Mouse (Mus musculus) stomach, postnatal 0 days (tissue): ENCODE results near the gene Depdc7. TPM values are rescaled to one million over a fixed set of nuclear protein-coding genes. Genes with fewer than 3 reads are reported as not detected.

Source experiments
- ATAC-seq: fragments of 200-750 bp; cut with Nextera tagmentation; 2 replicates; pipeline ENCODE4 v1.8.0; 2017; ENCODE audit not compliant: low FRiP score, low TSS enrichment
- DNase-seq: peaks from one replicate; pipeline ENCODE4 v3.0.0-alpha.2; 2016; ENCODE audit warnings: low spot score
- H3K27ac ChIP-seq: fragments of 300-500 bp; sonication (generic); replicated peaks from 2 replicates; pipeline ENCODE4 v1.5.1; 2014; ENCODE audit warnings: mild to moderate bottlenecking, control low read depth
- H3K27me3 ChIP-seq: fragments of 300-500 bp; sonication (generic); 2 replicates; pipeline ENCODE4 v1.6.1; 2014; ENCODE audit warnings: low read length; ENCODE audit not compliant: control insufficient read depth, insufficient read depth
- H3K36me3 ChIP-seq: fragments of 300-500 bp; sonication (generic); 2 replicates; pipeline ENCODE4 v1.6.1; 2014; ENCODE audit warnings: low read length, mixed read lengths; ENCODE audit not compliant: control insufficient read depth, insufficient read depth
- H3K4me1 ChIP-seq: fragments of 300-500 bp; sonication (generic); replicated peaks from 2 replicates; pipeline ENCODE4 v1.6.1; 2014; ENCODE audit warnings: antibody characterized with exemption; ENCODE audit not compliant: control insufficient read depth, insufficient read depth
- H3K4me2 ChIP-seq: fragments of 300-500 bp; sonication (generic); replicated peaks from 2 replicates; pipeline ENCODE4 v1.6.1; 2014; ENCODE audit warnings: low read depth, mild to moderate bottlenecking, control low read depth, moderate library complexity
- H3K4me3 ChIP-seq: fragments of 300-500 bp; sonication (generic); 2 replicates; pipeline ENCODE4 v1.5.1; 2014; ENCODE audit warnings: low read depth, low read length, control low read depth
- H3K9ac ChIP-seq: fragments of 300-500 bp; sonication (generic); 2 replicates; pipeline ENCODE4 v1.6.1; 2014; ENCODE audit warnings: mild to moderate bottlenecking, low read length, control low read depth, mixed read lengths
- H3K9me3 ChIP-seq: fragments of 300-500 bp; sonication (generic); 2 replicates; pipeline ENCODE4 v1.6.1; 2016; ENCODE audit warnings: low read length; ENCODE audit not compliant: control insufficient read depth
- CTCF ChIP-seq: IDR thresholded peaks from 2 replicates; pipeline ENCODE4 v1.5.1; 2016; ENCODE audit warnings: antibody characterized with exemption, low read depth, mild to moderate bottlenecking, moderate library complexity
- EP300 ChIP-seq: optimal IDR thresholded peaks from 2 replicates; pipeline ENCODE3; 2016; ENCODE audit warnings: antibody characterized with exemption
- WGBS: fragments of 180-500 bp; shearing (Covaris S2); extraction: QIAGEN DNeasy Blood & Tissue Kit; methylation state at CpG from one replicate; pipeline ENCODE4 v1.1.7; 2014; 5-methylcytosine and 5-hydroxymethylcytosine counted together
- polyA plus RNA-seq: library from polyadenylated mRNA; unstranded; fragments of >200 nt; fragmentation: Nextera tagmentation; extraction: Ambion mirVana; gene quantifications from 2 replicates; pipeline ENCODE4 v1.2.1, GENCODE M21; 2015

Gene Depdc7
- polyA plus RNA-seq, 1 experiment from 2014 or later, result 7.3 TPM

DNA sequence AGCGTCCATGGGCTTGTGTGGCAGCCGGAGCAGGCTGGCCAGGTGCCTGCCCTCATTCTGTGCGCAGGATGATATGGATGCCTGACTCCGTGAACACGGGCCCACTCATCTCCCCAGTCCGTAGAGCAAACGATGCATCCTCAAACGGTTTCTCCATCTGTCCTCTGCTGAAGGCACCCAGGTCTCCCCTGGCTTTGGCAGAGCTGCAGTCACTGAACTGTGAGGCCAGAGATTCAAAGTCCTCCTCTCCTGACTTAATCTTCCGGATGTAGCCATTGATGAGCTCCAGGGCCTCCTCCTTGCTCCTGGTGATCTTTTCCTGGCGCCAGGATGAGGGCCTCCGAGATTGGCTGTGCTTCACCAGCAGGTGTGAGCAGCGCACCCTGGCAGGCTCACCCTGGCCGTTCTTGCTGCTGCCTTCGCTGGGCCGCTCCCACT lies 28.4 kb downstream of the Depdc7 start:
- Histone ChIP-seq H3K9ac (no peak overlapping the region), H3K36me3 (no peaks in the 10 kb centered on the region), H3K4me1 (no peaks in the 10 kb centered on the region), H3K9me3 (no peaks in the 10 kb centered on the region), H3K4me2 (no peak overlapping the region), H3K4me3 (no peak overlapping the region), H3K27ac (no peak overlapping the region), H3K27me3 (no peaks in the 10 kb centered on the region)
- 56% methylated on average over 15 of the region's 15 CpGs for WGBS
- no peak for TF ChIP-seq EP300
- TF ChIP-seq CTCF, result no peak; the same call in 1 of the 2 replicates
- ATAC-seq, result no peak
- peak; percentile 21 for DNase-seq

DNA sequence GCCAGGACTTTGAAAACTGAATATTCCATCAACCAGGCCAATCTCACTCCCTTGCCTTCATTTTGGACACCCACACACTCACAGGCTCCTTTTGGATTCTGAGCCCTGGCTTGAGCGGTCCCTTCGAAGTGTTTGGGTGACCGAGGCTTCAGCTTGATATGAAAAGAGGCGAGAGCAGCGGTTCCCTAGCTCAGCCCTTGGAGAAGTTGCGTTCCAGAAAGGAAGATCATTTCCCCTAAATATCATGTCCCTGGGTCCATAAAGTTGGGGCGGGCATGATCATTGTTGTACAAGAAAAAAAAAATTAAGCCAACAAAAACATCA lies 30.2 kb downstream of the Depdc7 start:
- Histone ChIP-seq H3K4me2 (peak overlapping the region; percentile 75), H3K4me3 (peak overlapping the region; percentile 84), H3K9me3 (no peaks in the 10 kb centered on the region), H3K27me3 (no peaks in the 10 kb centered on the region), H3K27ac (peak overlapping the region; percentile 79), H3K4me1 (no peaks in the 10 kb centered on the region), H3K9ac (peak overlapping the region; percentile 74), H3K36me3 (no peaks in the 10 kb centered on the region)
- TF ChIP-seq CTCF (no peak), EP300 (no peak)
- DNase-seq (no peak), ATAC-seq (no peak; the same call in 1 of the 2 replicates)
- WGBS, result 2% methylated on average over 7 of the region's 7 CpGs

DNA sequence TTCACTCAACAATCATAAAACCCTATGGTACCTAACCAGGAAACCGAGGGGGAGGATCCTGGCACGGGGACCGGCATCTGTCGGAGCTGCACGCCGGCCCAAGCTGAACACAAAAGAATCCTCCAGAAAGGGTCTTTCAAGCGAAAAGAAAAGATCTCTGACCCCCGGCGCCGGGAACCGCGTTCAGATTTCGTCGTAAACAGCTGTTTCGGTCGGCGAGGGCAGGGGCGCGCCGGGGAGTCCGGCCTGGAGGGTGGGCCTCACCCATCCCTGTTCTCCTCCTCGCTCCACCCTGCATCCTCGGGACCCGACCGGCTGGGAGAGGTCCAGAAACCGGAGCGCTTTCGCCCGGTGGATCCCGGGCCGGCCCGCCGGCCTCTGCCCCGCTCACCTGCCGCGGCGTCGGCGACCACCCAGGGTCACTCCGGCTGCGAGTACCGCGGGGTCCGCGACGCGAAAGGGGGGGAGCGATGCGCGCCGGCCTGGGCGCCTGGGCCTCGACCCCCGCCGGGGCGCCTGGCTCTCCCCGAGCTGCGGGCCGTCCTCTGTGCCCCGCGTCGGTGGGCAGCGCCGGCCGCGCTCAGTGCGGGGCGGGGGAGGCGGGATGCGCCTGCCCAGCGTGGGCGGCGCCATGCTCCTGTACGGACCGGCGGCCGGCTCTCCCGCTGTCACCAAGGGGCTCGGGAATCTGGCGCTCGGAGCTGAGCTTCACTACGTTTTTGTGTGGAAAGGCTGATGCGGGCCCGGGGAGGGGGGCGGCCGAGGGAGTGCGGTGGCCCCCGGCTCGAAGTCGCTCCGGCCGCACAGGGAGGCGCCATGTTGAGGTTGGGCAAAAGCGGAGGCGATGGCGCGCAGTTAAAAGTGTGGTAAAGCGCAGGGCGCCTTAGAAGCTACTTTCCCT lies 30.8 kb downstream of the Depdc7 start, which contains the start of gene Tcp11l1:
Tcp11l1 (minus strand) TSS at position 585 of the 901 bp plus-strand sequence.
- peak within 1 kb of the TSS; percentile 74 for H3K9ac ChIP-seq
- DNase-seq (peak; percentile 62), ATAC-seq (peak; percentile 90)
- no peaks in the 10 kb centered on the region for H3K4me1 ChIP-seq
- H3K27me3 ChIP-seq, result no peaks in the 10 kb centered on the region
- no peaks in the 10 kb centered on the region for H3K36me3 ChIP-seq
- H3K4me3 ChIP-seq, result peak within 1 kb of the TSS; percentile 84
- WGBS, result under 1% methylated on average over 81 of the region's 99 CpGs
- H3K27ac ChIP-seq, result peak within 1 kb of the TSS; percentile 79
- H3K4me2 ChIP-seq, result peak within 1 kb of the TSS; percentile 75
- H3K9me3 ChIP-seq, result no peaks in the 10 kb centered on the region
- TF ChIP-seq CTCF (no peak), EP300 (no peak)

- Histone ChIP-seq H3K4me3 (peak overlapping the region; percentile 84), H3K27me3 (no peaks in the 10 kb centered on the region), H3K36me3 (no peaks in the 10 kb centered on the region), H3K9ac (no peak overlapping the region; the same call in 1 of the 2 replicates), H3K4me1 (no peaks in the 10 kb centered on the region), H3K27ac (no peak overlapping the region), H3K9me3 (no peaks in the 10 kb centered on the region), H3K4me2 (peak overlapping the region; percentile 75)
- DNase-seq (no peak), ATAC-seq (no peak)
- TF ChIP-seq CTCF, result no peak
- TF ChIP-seq EP300, result no peak
- whole genome bisulfite sequencing, result 33% methylated on average over 6 of the region's 6 CpGs
These were observed 31.9 kb downstream of the Depdc7 start for GRCm38 (mm10) chr2:104710670-104711370.

DNA sequence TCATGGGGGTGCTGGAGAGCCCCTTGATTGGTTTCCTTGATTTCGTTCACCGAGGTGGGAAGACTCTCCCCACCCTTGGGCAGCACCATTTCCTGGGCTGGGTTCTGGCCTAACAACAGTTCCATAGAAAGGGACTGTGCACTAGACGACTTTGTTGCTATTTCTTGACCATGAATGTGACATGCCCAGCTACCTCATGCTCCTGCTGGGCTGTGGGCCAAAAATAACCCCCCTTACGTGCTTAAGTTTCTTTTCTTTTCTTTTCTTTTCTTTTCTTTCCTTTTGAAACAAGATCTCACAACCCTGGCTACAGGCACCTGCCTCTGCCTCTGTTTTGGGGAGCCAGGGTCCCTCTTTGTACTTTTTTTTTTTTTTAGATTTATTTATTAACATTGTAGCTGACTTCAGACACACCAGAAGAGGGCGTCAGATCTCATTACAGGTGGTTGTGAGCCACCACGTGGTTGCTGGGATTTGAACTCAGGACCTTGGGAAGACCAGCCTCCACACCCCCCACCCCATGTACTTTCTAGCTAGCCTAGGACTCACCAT lies 32.8 kb downstream of the Depdc7 start:
- Histone ChIP-seq H3K9me3 (no peaks in the 10 kb centered on the region), H3K36me3 (no peaks in the 10 kb centered on the region), H3K9ac (no peak overlapping the region), H3K4me2 (no peak overlapping the region), H3K27ac (no peak overlapping the region), H3K4me1 (no peaks in the 10 kb centered on the region), H3K4me3 (no peak overlapping the region), H3K27me3 (no peaks in the 10 kb centered on the region)
- no peak for ATAC-seq
- 56% methylated on average over 6 of the region's 6 CpGs for WGBS
- no peak for DNase-seq
- TF ChIP-seq CTCF (no peak), EP300 (no peak)
